Mouse (Mus musculus) left cerebral cortex, postnatal 10 days (tissue): ENCODE measurements around the gene Grb2. TPM values are rescaled to one million over a fixed set of nuclear protein-coding genes. Genes with fewer than 3 reads are reported as not detected.
"Not testable (repeated sequence)": the region's sequence is repeated elsewhere in the genome, so short reads cannot be mapped to it uniquely, and the experiment has no call there.

ENCODE experiments used
- DNase-seq, 2 experiments: peaks; one replicate each; pipeline ENCODE4 v3.0.0; 2021 to 2022; ENCODE audit warnings: low spot score in 2 of 2, mixed read lengths in 1 of 2; ENCODE audit errors: extremely low spot score in 1 of 2
- intact Hi-C: fragments of 180-260 bp; cut with DNase I; formaldehyde crosslinking; loops from one replicate; pipeline ENCODE4 v1.15.1; 2025
- total RNA-seq, 2 experiments: library from RNA; stranded (reverse); gene quantifications; 2 replicates each; pipeline ENCODE4 v1.2.3; 2021

The Grb2 gene
- total RNA-seq, 2 experiments from 2014 or later: 183 to 193 TPM

GRCm38 (mm10) chr11:115663676-115664335, 44.6 kb downstream of the Grb2 start:
- no peak for DNase-seq
- intact Hi-C loops: no loop called here

- intact Hi-C loops: no loop called here
- DNase-seq: no peak
Observed at GRCm38 (mm10) chr11:115660376-115660775, 48.0 kb downstream of the Grb2 start.

- intact Hi-C loops: no loop called here
- DNase-seq: no peak
Observed at GRCm38 (mm10) chr11:115658521-115658920, 49.9 kb downstream of the Grb2 start.

- DNase-seq: no peak
- intact Hi-C loops: no loop called here
Observed at GRCm38 (mm10) chr11:115654128-115654527, 54.3 kb downstream of the Grb2 start.

- DNase-seq: peak in 1 of 2 experiments; percentile 57
Observed at GRCm38 (mm10) chr11:115653194-115653593, 55.2 kb downstream of the Grb2 start.

GRCm38 (mm10) chr11:115651680-115652079, 56.7 kb downstream of the Grb2 start:
- intact Hi-C loops: no loop called here
- no peak for DNase-seq

More at GRCm38 (mm10) chr11:115653194-115653593, 55.2 kb downstream of the Grb2 start:
- intact Hi-C loops: no loop called here

GRCm38 (mm10) chr11:115649706-115650105, 58.7 kb downstream of the Grb2 start:
- DNase-seq: peak in 1 of 2 experiments; percentile 51
- intact Hi-C loops: loop anchor here (5.0 kb wide), 1 partner anchor 163 kb away; the partner anchor contains the start of genes Caskin2 and Tsen54

GRCm38 (mm10) chr11:115647459-115647858, 60.9 kb downstream of the Grb2 start:
- intact Hi-C loops: loop anchor here (2.0 to 5.0 kb wide), 2 partner anchors 67 to 165 kb away; partner anchors contain the start of genes Caskin2 and Tsen54
- DNase-seq: peak; percentile 52 to 63

- no peak for DNase-seq
- intact Hi-C loops: loop anchor here (2.0 to 5.0 kb wide), 2 partner anchors 68 to 166 kb away; partner anchors contain the start of genes Caskin2 and Tsen54
Observed at GRCm38 (mm10) chr11:115646439-115646838, 62.0 kb downstream of the Grb2 start.

- not testable (repeated sequence) for DNase-seq
- intact Hi-C loops: loop anchor here (5.0 kb wide), 1 partner anchor 167 kb away; the partner anchor contains the start of genes Caskin2 and Tsen54
Observed at GRCm38 (mm10) chr11:115645498-115645897, 62.9 kb downstream of the Grb2 start.

GRCm38 (mm10) chr11:115644308-115644707, 64.1 kb downstream of the Grb2 start:
- intact Hi-C loops: no loop called here
- DNase-seq: no peak

- no peak for DNase-seq
- intact Hi-C loops: no loop called here
Observed at GRCm38 (mm10) chr11:115643265-115643664, 65.1 kb downstream of the Grb2 start.

GRCm38 (mm10) chr11:115642705-115643104, 65.7 kb downstream of the Grb2 start:
- intact Hi-C loops: no loop called here
- no peak for DNase-seq

- intact Hi-C loops: no loop called here
Observed at GRCm38 (mm10) chr11:115641664-115642036, 66.7 kb downstream of the Grb2 start.

GRCm38 (mm10) chr11:115640978-115641663, 67.3 kb downstream of the Grb2 start:
- DNase-seq: no peak
- intact Hi-C loops: no loop called here

More at GRCm38 (mm10) chr11:115641664-115642036, 66.7 kb downstream of the Grb2 start:
- no peak for DNase-seq

- intact Hi-C loops: no loop called here
- DNase-seq: no peak
Observed at GRCm38 (mm10) chr11:115640311-115640828, 68.0 kb downstream of the Grb2 start.

- DNase-seq: no peak
- intact Hi-C loops: no loop called here
Observed at GRCm38 (mm10) chr11:115639540-115639939, 68.9 kb downstream of the Grb2 start.

GRCm38 (mm10) chr11:115638498-115639409, 69.6 kb downstream of the Grb2 start:
- intact Hi-C loops: no loop called here
- DNase-seq: no peak

GRCm38 (mm10) chr11:115636960-115637359, 71.4 kb downstream of the Grb2 start:
- intact Hi-C loops: no loop called here
- DNase-seq: no peak
